Comparison of ENCODE assay signal across 10 mouse cellular contexts in the genomic region with DNA sequence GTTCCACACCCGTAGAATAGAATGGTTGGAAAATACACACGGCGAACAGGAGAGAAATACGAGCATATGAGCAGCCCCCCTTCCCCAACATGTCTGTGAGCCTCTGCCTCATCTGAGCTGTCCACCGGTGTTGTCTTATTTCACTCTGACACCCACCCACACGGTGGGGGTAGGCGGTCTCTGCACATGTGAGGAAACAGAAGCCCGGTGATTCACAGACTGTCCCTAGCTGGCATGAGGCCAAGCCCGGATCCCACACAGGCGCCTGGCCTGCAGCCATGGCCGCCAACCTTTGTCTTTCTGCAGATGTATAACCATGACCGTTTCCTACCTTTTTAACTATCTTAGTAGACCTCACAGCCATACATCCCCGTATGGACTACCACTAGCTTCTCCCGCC.
A peak's percentile ranks its signal among the peaks of the same experiment; 100 is the strongest.
DNase-seq lines count a peak whose midpoint lies in the region; ATAC-seq and TF ChIP-seq lines count a peak whose summit lies in the region.
"Had no signal": no experiment of that assay in that cellular context is flagged by ENCODE, and none has a peak within 500 bp of the region (broad histone marks: within the 10 kb centered on the region; RNA-seq: fewer than 3 reads in every experiment).

No protein-coding gene starts in this region.

- no peaks in the 10 kb centered on the region for H3K36me3 ChIP-seq in forebrain, embryonic 14.5 days (ENCODE audit: control insufficient read depth, insufficient read depth, low read length)
- no peaks in the 10 kb centered on the region for H3K36me3 ChIP-seq in forebrain, embryonic 10.5 days (replicated peaks)
- H3K36me3 ChIP-seq in neural tube, embryonic 13.5 days = no peaks in the 10 kb centered on the region
- no peaks in the 10 kb centered on the region for H3K36me3 ChIP-seq in kidney, embryonic 15.5 days
- H3K36me3 ChIP-seq in stomach, postnatal 0 days (ENCODE audit: control insufficient read depth, insufficient read depth, low read length) = no peaks in the 10 kb centered on the region
- H3K36me3 ChIP-seq in liver, postnatal 0 days (replicated peaks; ENCODE audit: insufficient read depth, low read length) = no peaks in the 10 kb centered on the region
- H3K36me3 ChIP-seq: neural tube, embryonic 12.5 days had no signal

- no peak for TF ChIP-seq CTCF in stomach, postnatal 0 days (IDR thresholded peaks at IDR 0.05; ENCODE audit: low read depth)
- no peak for TF ChIP-seq CTCF in liver, postnatal 0 days (IDR thresholded peaks at IDR 0.05; ENCODE audit: low read depth)

- 59% methylated on average over 14 of the region's 14 CpGs for WGBS in forebrain, embryonic 14.5 days
- 93% methylated on average over 14 of the region's 14 CpGs for WGBS in forebrain, embryonic 10.5 days
- WGBS in neural tube, embryonic 13.5 days = 40% methylated on average over 14 of the region's 14 CpGs
- WGBS in kidney, embryonic 15.5 days = 47% methylated on average over 14 of the region's 14 CpGs
- WGBS in stomach, postnatal 0 days = 60% methylated on average over 14 of the region's 14 CpGs
- 77% methylated on average over 14 of the region's 14 CpGs for WGBS in liver, postnatal 0 days (ENCODE audit: insufficient replicate concordance)

- no peak for TF ChIP-seq EP300 in stomach, postnatal 0 days (optimal IDR thresholded peaks at IDR 0.05)
- TF ChIP-seq EP300 in liver, postnatal 0 days (IDR thresholded peaks at IDR 0.05; ENCODE audit: low read depth) = no peak

- DNase-seq in forebrain, embryonic 14.5 days (ENCODE audit: low spot score) = peak; percentile 46
- no peak for DNase-seq in forebrain, embryonic 10.5 days (ENCODE audit: extremely low spot score, low spot score)
- DNase-seq in neural tube, embryonic 10.5 days (ENCODE audit: extremely low spot score, low spot score) = no peak
- peak; percentile 23 for DNase-seq in stomach, postnatal 0 days (ENCODE audit: low spot score)
- DNase-seq in liver, postnatal 0 days = no peak

- H3K4me2 ChIP-seq in forebrain, embryonic 14.5 days (ENCODE audit: low read length) = no peak overlapping the region
- no peak overlapping the region for H3K4me2 ChIP-seq in neural tube, embryonic 13.5 days
- no peak overlapping the region for H3K4me2 ChIP-seq in kidney, embryonic 15.5 days
- no peak overlapping the region for H3K4me2 ChIP-seq in stomach, postnatal 0 days (replicated peaks; ENCODE audit: low read depth)
- H3K4me2 ChIP-seq in liver, postnatal 0 days (ENCODE audit: low read depth, low read length) = no peak overlapping the region
- H3K4me2 ChIP-seq: neural tube, embryonic 12.5 days had no signal

- no peaks in the 10 kb centered on the region for H3K9me3 ChIP-seq in forebrain, embryonic 14.5 days (replicated peaks; ENCODE audit: control insufficient read depth, low read length)
- no peaks in the 10 kb centered on the region for H3K9me3 ChIP-seq in forebrain, embryonic 10.5 days
- H3K9me3 ChIP-seq in neural tube, embryonic 13.5 days = no peaks in the 10 kb centered on the region
- no peaks in the 10 kb centered on the region for H3K9me3 ChIP-seq in kidney, embryonic 15.5 days (replicated peaks)
- H3K9me3 ChIP-seq in stomach, postnatal 0 days (ENCODE audit: control insufficient read depth, low read length) = no peaks in the 10 kb centered on the region
- H3K9me3 ChIP-seq in liver, postnatal 0 days (ENCODE audit: low read length) = no peaks in the 10 kb centered on the region
- H3K9me3 ChIP-seq: neural tube, embryonic 12.5 days had no signal

- no peak overlapping the region for H3K4me3 ChIP-seq in forebrain, embryonic 14.5 days (ENCODE audit: low read depth, low read length)
- no peak overlapping the region for H3K4me3 ChIP-seq in forebrain, embryonic 10.5 days
- H3K4me3 ChIP-seq in neural tube, embryonic 13.5 days = no peak overlapping the region
- no peak overlapping the region for H3K4me3 ChIP-seq in kidney, embryonic 15.5 days (replicated peaks)
- H3K4me3 ChIP-seq in stomach, postnatal 0 days (ENCODE audit: low read depth, low read length) = no peak overlapping the region
- H3K4me3 ChIP-seq in liver, postnatal 0 days (ENCODE audit: low read depth, low read length) = no peak overlapping the region
- H3K4me3 ChIP-seq: neural tube, embryonic 12.5 days had no signal

- H3K27me3 ChIP-seq in forebrain, embryonic 14.5 days (replicated peaks; ENCODE audit: control insufficient read depth, insufficient read depth, low read length) = no peaks in the 10 kb centered on the region
- peaks cover 29% of the 10 kb centered on the region for H3K27me3 ChIP-seq in forebrain, embryonic 10.5 days (ENCODE audit: poor library complexity, severe bottlenecking)
- peaks cover 28% of the 10 kb centered on the region for H3K27me3 ChIP-seq in neural tube, embryonic 13.5 days
- H3K27me3 ChIP-seq in kidney, embryonic 15.5 days = peaks cover 17% of the 10 kb centered on the region; the same call in 1 of the 2 replicates
- no peaks in the 10 kb centered on the region for H3K27me3 ChIP-seq in stomach, postnatal 0 days (ENCODE audit: control insufficient read depth, insufficient read depth, low read length)
- H3K27me3 ChIP-seq in liver, postnatal 0 days (ENCODE audit: insufficient read depth, low read length) = no peaks in the 10 kb centered on the region

- H3K27ac ChIP-seq in forebrain, embryonic 14.5 days (ENCODE audit: low read depth, low read length) = no peak overlapping the region
- no peak overlapping the region for H3K27ac ChIP-seq in forebrain, embryonic 10.5 days
- H3K27ac ChIP-seq in neural tube, embryonic 13.5 days (replicated peaks) = 0 out of 2 replicates have a peak overlapping the region, but pooled peaks have one; percentile 9
- H3K27ac ChIP-seq in kidney, embryonic 15.5 days = no peak overlapping the region
- H3K27ac ChIP-seq in stomach, postnatal 0 days (replicated peaks) = no peak overlapping the region
- no peak overlapping the region for H3K27ac ChIP-seq in liver, postnatal 0 days (ENCODE audit: low read depth)
- H3K27ac ChIP-seq: neural tube, embryonic 12.5 days had no signal

- peaks cover 4% of the 10 kb centered on the region; the same call in 1 of the 2 replicates for H3K4me1 ChIP-seq in forebrain, embryonic 14.5 days (ENCODE audit: control insufficient read depth, insufficient read depth, low read length)
- H3K4me1 ChIP-seq in forebrain, embryonic 10.5 days = peaks cover 19% of the 10 kb centered on the region
- H3K4me1 ChIP-seq in neural tube, embryonic 13.5 days (replicated peaks) = peaks cover 24% of the 10 kb centered on the region
- peaks cover 8% of the 10 kb centered on the region; the same call in 1 of the 2 replicates for H3K4me1 ChIP-seq in kidney, embryonic 15.5 days
- H3K4me1 ChIP-seq in stomach, postnatal 0 days (replicated peaks; ENCODE audit: control insufficient read depth, insufficient read depth) = no peaks in the 10 kb centered on the region
- no peaks in the 10 kb centered on the region for H3K4me1 ChIP-seq in liver, postnatal 0 days (ENCODE audit: insufficient read depth)

- H3K9ac ChIP-seq in forebrain, embryonic 14.5 days (ENCODE audit: low read length) = no peak overlapping the region
- H3K9ac ChIP-seq in neural tube, embryonic 13.5 days = no peak overlapping the region
- no peak overlapping the region for H3K9ac ChIP-seq in kidney, embryonic 15.5 days
- no peak overlapping the region for H3K9ac ChIP-seq in stomach, postnatal 0 days (ENCODE audit: low read length)
- H3K9ac ChIP-seq in liver, postnatal 0 days (replicated peaks) = no peak overlapping the region
- H3K9ac ChIP-seq: neural tube, embryonic 12.5 days had no signal

- peak; percentile 32; the same call in 1 of the 2 replicates for ATAC-seq in forebrain, embryonic 14.5 days
- no peak; the same call in 1 of the 2 replicates for ATAC-seq in neural tube, embryonic 13.5 days (ENCODE audit: low read depth)
- peak; percentile 60; the same call in 1 of the 2 replicates for ATAC-seq in kidney, embryonic 15.5 days (replicated peaks; ENCODE audit: low FRiP score)
- ATAC-seq in stomach, postnatal 0 days (ENCODE audit: low FRiP score, low TSS enrichment) = no peak
- no peak for ATAC-seq in liver, postnatal 0 days
- ATAC-seq in activated CD4-positive, CD25-positive, alpha-beta regulatory T cell, adult 4 months = no peak
- ATAC-seq: CD4-positive, CD25-positive, alpha-beta regulatory T cell, adult 4 months had no signal

Comparison
In these comparisons a context has a peak if more than half of its experiments do, and no peak if none do; other contexts are left out.
1. DNase-seq: peak in forebrain, embryonic 14.5 days (single experiment) and stomach, postnatal 0 days (single experiment); none in forebrain, embryonic 10.5 days (single experiment), neural tube, embryonic 10.5 days (single experiment) and liver, postnatal 0 days (single experiment).
2. ATAC-seq: peak in forebrain, embryonic 14.5 days (single experiment) and kidney, embryonic 15.5 days (single experiment); none in neural tube, embryonic 13.5 days (single experiment), stomach, postnatal 0 days (single experiment), liver, postnatal 0 days (single experiment) and activated CD4-positive, CD25-positive, alpha-beta regulatory T cell, adult 4 months (single experiment).